Mouse (Mus musculus) stomach, postnatal 0 days (tissue): Measurements from ENCODE around the gene Rlbp1. TPM values are rescaled to one million over a fixed set of nuclear protein-coding genes. Genes with fewer than 3 reads are reported as not detected.

Source experiments
- ATAC-seq: fragments of 200-750 bp; cut with Nextera tagmentation; 2 replicates; pipeline ENCODE4 v1.8.0; 2017; ENCODE audit not compliant: low FRiP score, low TSS enrichment
- DNase-seq: peaks from one replicate; pipeline ENCODE4 v3.0.0-alpha.2; 2016; ENCODE audit warnings: low spot score
- H3K27ac ChIP-seq: fragments of 300-500 bp; sonication (generic); replicated peaks from 2 replicates; pipeline ENCODE4 v1.5.1; 2014; ENCODE audit warnings: mild to moderate bottlenecking, control low read depth
- H3K27me3 ChIP-seq: fragments of 300-500 bp; sonication (generic); 2 replicates; pipeline ENCODE4 v1.6.1; 2014; ENCODE audit warnings: low read length; ENCODE audit not compliant: control insufficient read depth, insufficient read depth
- H3K36me3 ChIP-seq: fragments of 300-500 bp; sonication (generic); 2 replicates; pipeline ENCODE4 v1.6.1; 2014; ENCODE audit warnings: low read length, mixed read lengths; ENCODE audit not compliant: control insufficient read depth, insufficient read depth
- H3K4me1 ChIP-seq: fragments of 300-500 bp; sonication (generic); replicated peaks from 2 replicates; pipeline ENCODE4 v1.6.1; 2014; ENCODE audit warnings: antibody characterized with exemption; ENCODE audit not compliant: control insufficient read depth, insufficient read depth
- H3K4me2 ChIP-seq: fragments of 300-500 bp; sonication (generic); replicated peaks from 2 replicates; pipeline ENCODE4 v1.6.1; 2014; ENCODE audit warnings: low read depth, mild to moderate bottlenecking, control low read depth, moderate library complexity
- H3K4me3 ChIP-seq: fragments of 300-500 bp; sonication (generic); 2 replicates; pipeline ENCODE4 v1.5.1; 2014; ENCODE audit warnings: low read depth, low read length, control low read depth
- H3K9ac ChIP-seq: fragments of 300-500 bp; sonication (generic); 2 replicates; pipeline ENCODE4 v1.6.1; 2014; ENCODE audit warnings: mild to moderate bottlenecking, low read length, control low read depth, mixed read lengths
- H3K9me3 ChIP-seq: fragments of 300-500 bp; sonication (generic); 2 replicates; pipeline ENCODE4 v1.6.1; 2016; ENCODE audit warnings: low read length; ENCODE audit not compliant: control insufficient read depth
- CTCF ChIP-seq: IDR thresholded peaks from 2 replicates; pipeline ENCODE4 v1.5.1; 2016; ENCODE audit warnings: antibody characterized with exemption, low read depth, mild to moderate bottlenecking, moderate library complexity
- EP300 ChIP-seq: optimal IDR thresholded peaks from 2 replicates; pipeline ENCODE3; 2016; ENCODE audit warnings: antibody characterized with exemption
- whole genome bisulfite sequencing: fragments of 180-500 bp; shearing (Covaris S2); extraction: QIAGEN DNeasy Blood & Tissue Kit; methylation state at CpG from one replicate; pipeline ENCODE4 v1.1.7; 2014; 5-methylcytosine and 5-hydroxymethylcytosine counted together
- polyA plus RNA-seq: library from polyadenylated mRNA; unstranded; fragments of >200 nt; fragmentation: Nextera tagmentation; extraction: Ambion mirVana; gene quantifications from 2 replicates; pipeline ENCODE4 v1.2.1, GENCODE M21; 2015

Gene Rlbp1
- polyA plus RNA-seq, 1 experiment from 2014 or later: 0.28 TPM

- Histone ChIP-seq H3K4me2 (no peak overlapping the region), H3K27ac (no peak overlapping the region), H3K4me1 (no peaks in the 10 kb centered on the region), H3K9ac (no peak overlapping the region), H3K9me3 (no peaks in the 10 kb centered on the region), H3K27me3 (no peaks in the 10 kb centered on the region), H3K4me3 (no peak overlapping the region), H3K36me3 (peaks cover 18% of the 10 kb centered on the region)
- DNase-seq (no peak), ATAC-seq (no peak)
- WGBS: 73% methylated on average over 11 of the region's 11 CpGs
- TF ChIP-seq CTCF: no peak
- TF ChIP-seq EP300: no peak
These were observed 26.8 kb downstream of the Rlbp1 start for GRCm38 (mm10) chr7:79360056-79360455.

DNA sequence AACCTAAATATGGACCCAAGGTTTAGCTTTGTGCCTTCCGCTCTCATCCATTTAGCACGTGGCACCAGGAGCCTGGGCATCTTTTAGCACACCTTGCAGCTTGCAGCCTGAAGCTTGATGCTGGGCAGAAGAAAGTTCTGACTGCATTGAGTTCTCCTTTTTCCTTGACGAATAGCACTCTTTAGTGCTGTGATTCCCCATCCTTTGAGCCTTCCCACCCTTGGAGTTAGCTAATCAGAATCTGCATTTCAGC, 27.7 kb downstream of the Rlbp1 start:
- Histone ChIP-seq H3K36me3 (peaks cover 20% of the 10 kb centered on the region), H3K4me2 (no peak overlapping the region), H3K4me1 (no peaks in the 10 kb centered on the region), H3K9ac (no peak overlapping the region), H3K9me3 (no peaks in the 10 kb centered on the region), H3K4me3 (no peak overlapping the region), H3K27ac (no peak overlapping the region), H3K27me3 (no peaks in the 10 kb centered on the region)
- ATAC-seq (no peak), DNase-seq (no peak)
- 85% methylated on average over 3 of the region's 3 CpGs for WGBS
- TF ChIP-seq CTCF: no peak
- no peak for TF ChIP-seq EP300

- Histone ChIP-seq H3K4me3 (no peak overlapping the region), H3K27me3 (no peaks in the 10 kb centered on the region), H3K27ac (no peak overlapping the region), H3K36me3 (peaks cover 18% of the 10 kb centered on the region), H3K9ac (no peak overlapping the region), H3K4me2 (no peak overlapping the region), H3K9me3 (no peaks in the 10 kb centered on the region), H3K4me1 (no peaks in the 10 kb centered on the region)
- TF ChIP-seq EP300: no peak
- no peak for TF ChIP-seq CTCF
- 55% methylated on average over 15 of the region's 15 CpGs for WGBS
- ATAC-seq (no peak), DNase-seq (no peak)
These were observed 28.3 kb downstream of the Rlbp1 start for GRCm38 (mm10) chr7:79358350-79359182.

GRCm38 (mm10) chr7:79349738-79350386, 37.0 kb downstream of the Rlbp1 start:
- H3K9ac ChIP-seq: no peak overlapping the region
- no peaks in the 10 kb centered on the region for H3K27me3 ChIP-seq
- H3K36me3 ChIP-seq: peaks cover 23% of the 10 kb centered on the region; the same call in 1 of the 2 replicates
- no peak overlapping the region for H3K27ac ChIP-seq
- no peak overlapping the region for H3K4me2 ChIP-seq
- no peaks in the 10 kb centered on the region for H3K4me1 ChIP-seq
- H3K4me3 ChIP-seq: no peak overlapping the region
- ATAC-seq: peak; percentile 13
- peak; percentile 70 for DNase-seq
- peak; percentile 98 for TF ChIP-seq CTCF
- TF ChIP-seq EP300: no peak
- H3K9me3 ChIP-seq: no peaks in the 10 kb centered on the region
- WGBS: 41% methylated on average over 12 of the region's 12 CpGs

DNA sequence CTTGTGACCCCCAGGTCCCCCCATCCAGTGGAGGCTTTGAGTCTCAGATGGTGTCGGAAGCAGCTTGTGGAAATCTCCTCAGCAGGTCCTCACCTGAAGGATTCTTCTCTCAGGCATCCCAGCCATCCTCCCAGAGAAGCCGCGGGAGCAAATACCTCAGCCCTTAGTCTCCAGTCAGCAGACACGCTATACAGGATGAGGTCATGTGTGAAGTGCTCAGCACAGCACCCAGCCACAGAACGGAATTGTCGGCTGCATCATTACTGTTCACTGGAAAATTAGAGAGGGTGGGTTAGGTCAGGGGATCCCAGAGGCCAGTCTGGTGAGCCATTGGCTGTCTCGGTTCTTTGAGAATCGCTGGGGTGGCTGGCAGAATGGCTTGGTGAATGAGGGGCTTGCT, 38.0 kb downstream of the Rlbp1 start:
- H3K27me3 ChIP-seq: no peaks in the 10 kb centered on the region
- WGBS: 86% methylated on average over 8 of the region's 8 CpGs
- H3K4me3 ChIP-seq: no peak overlapping the region
- H3K4me2 ChIP-seq: no peak overlapping the region
- no peak overlapping the region for H3K9ac ChIP-seq
- no peak overlapping the region for H3K27ac ChIP-seq
- DNase-seq (no peak), ATAC-seq (no peak)
- no peaks in the 10 kb centered on the region for H3K4me1 ChIP-seq
- no peaks in the 10 kb centered on the region for H3K9me3 ChIP-seq
- TF ChIP-seq EP300 (no peak), CTCF (no peak)
- H3K36me3 ChIP-seq: peaks cover 21% of the 10 kb centered on the region; the same call in 1 of the 2 replicates
